Mouse (Mus musculus) erythroblast, embryonic 14.5 days (primary cell): ENCODE data around the gene Mcoln2.

ENCODE experiments used
- GATA1 ChIP-seq: IDR thresholded peaks from 2 replicates; pipeline ENCODE4 v1.6.1; 2012; ENCODE audit warnings: low read length, inconsistent platforms, mixed read lengths
- TAL1 ChIP-seq: IDR thresholded peaks from 3 replicates; pipeline ENCODE4 v1.6.1; 2012; ENCODE audit warnings: low read length, inconsistent platforms, mixed read lengths

DNA sequence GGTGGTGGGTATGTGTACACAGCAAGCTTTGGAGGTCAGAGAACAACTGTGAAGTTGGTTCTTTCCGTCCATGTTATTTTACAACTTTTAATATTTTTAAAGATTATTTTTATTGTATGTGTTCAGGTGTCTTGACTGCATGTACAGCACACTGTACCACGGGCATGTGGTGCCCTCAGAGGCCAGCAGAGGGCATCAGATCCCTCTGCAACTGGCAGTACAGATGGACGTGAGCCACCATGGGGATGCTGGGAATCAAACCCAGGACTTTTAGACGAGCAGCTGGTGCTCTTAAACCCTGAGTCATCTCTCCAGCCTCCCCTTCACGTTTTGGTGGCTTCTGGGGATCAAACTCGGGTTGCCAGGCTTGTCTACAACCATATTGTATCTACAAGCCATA, 47.6 kb upstream of the Mcoln2 start:
- TF ChIP-seq GATA1 (no peak), TAL1 (no peak)
